Mouse (Mus musculus): ENCODE measurements around the gene Rai1.

Rai1 gene

DNA sequence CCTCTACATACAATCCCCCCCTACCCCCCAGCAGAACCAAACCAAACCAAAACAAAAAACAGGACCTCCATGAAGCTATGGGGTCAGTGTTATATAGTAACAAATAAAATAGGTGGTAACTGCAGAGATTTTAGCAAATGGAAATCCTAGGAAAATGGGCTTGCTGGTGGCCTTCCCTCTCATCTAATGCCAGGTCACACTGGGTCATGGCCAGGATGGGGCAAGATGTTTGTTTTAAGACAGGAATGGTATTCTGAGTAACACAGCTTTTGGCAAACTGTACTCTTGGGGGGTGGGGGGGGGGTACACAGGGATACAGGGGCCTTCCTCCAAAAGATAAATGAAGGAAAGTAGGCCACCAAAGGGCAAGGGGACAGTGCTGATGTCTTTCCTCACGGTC, 57.7 kb downstream of the Rai1 start:
- no peak for DNase-seq (ENCODE audit: low read depth, low spot score)

DNA sequence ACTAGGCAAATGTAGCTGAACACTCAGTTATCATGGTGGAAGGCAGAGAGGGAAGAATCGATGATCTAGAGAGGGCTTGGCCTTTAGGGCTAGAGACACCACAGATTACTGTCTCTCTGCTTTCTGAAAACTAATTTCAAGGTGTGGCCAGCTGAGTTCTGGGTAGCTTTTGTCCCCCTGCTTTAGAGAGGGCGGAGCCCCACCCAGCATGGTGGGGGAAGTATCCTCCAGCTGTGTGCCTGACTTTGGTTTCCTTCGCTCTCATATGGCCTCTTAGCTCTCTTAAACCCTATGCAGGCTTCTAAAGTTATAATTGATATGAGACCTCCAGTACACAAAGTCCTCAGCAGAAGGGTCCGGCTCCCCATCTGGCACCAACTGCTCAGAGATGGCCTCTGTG, 58.5 kb downstream of the Rai1 start:
- no peak for DNase-seq (ENCODE audit: low read depth, low spot score)

DNA sequence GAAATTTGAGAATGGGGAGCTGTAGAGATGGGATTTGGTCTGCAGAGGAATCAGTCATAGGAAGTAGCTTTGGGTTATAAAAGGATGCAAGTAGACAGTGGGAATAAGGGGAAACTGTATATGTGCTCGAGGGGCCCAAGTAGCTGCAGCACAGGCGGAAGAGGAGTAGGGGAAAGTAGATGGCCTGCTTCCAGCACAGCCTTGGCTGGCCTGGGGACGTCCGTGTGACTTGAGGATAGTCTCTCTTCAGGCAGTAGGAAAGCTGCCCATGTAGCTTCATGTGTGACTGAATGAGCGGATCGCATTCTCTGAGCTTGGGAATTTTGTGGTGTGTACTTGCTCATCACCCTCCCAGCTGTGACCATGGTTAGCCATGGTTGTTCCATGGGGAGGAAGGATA, 59.6 kb downstream of the Rai1 start:
- no peak for DNase-seq (ENCODE audit: low read depth, low spot score)

DNA sequence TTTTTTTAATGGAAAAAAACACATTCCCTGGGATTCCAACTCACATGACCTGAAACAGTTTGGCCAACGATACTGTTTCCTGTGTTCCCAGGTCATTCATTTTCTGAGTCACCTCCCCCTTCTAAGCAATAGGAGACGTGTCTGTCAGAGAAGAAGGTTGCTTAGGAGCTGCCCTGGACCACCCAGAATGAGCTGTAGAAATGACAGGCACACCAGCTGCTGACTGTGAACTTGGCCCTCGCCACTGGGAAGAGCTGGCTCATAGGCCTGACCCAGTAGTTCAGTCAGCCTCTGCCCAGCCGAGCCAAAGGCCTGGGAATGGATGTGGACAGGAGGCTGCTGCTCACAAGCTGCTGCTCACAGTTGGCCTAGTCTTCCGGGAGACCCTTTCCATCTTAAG, 60.3 kb downstream of the Rai1 start:
- DNase-seq (ENCODE audit: low read depth, low spot score), result no peak

DNA sequence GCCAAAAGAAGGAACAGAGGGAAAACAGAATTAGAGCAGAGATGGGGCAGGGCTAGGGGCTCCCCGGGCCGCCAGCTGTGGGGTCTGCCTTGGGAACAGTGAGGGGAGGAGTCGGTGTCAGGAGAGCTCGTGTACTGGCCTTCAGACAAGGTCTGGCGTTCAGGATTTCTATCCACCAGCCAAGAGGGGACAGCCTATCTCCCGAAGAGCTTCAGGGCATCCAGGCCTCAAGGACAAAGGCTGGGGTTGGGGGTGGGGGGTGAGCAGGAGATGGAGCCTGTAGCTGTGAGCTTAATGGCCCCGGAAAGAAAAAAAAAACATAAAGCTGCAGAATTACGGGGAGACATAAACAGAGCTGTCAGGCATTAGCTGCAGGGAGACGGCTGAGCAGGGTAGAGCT, 64.0 kb downstream of the Rai1 start:
- DNase-seq (ENCODE audit: low read depth, low spot score), result no peak

DNA sequence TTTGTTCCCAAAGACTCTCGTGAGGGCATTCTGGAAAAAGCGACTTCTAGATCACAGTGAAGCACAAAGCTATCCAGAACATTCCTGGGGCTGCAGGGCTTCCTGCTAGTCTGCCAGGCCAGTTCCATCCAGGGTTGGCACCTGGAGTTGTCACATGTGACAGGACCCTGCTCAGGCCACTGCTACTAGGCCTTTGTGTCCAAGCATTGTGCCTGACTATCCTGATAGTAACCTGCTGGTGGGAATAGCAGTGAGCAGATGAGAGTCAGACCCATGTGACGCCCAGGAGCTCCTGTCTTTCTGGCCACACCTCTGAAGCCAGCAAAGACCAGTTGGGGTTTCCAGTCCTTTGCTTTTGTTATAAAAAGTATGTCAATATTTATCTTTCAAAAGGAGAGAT, 67.3 kb downstream of the Rai1 start:
- DNase-seq (ENCODE audit: low read depth, low spot score), result no peak

DNA sequence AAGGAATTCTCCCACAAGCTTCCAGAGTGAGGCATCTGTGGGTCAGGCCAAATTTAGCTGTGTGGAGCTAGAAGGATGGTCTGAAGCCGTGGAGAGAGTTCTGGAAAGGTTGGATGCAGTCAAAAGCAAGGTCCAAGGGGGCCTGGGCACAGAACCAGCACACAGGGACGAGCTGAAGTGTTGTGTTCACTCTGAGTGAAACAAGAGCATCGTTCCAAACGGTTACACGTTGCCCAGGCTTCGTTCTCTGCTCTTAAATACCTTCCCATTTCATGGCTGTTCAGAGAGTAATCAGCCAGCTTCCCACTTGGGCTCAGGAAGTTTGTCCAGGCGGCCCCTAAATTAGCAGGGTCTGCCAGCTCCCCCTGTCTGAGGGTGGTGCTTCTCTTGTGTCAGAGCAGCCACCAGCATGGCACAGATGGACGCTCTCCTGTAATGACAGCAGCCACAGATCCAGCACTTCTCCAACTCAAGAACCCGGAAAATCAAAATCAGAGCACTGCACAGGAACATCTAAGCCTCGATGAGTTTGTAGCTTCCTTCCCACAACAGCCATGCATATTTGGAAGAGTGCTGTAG, 68.9 kb downstream of the Rai1 start:
- DNase-seq (ENCODE audit: low read depth, low spot score), result no peak

DNA sequence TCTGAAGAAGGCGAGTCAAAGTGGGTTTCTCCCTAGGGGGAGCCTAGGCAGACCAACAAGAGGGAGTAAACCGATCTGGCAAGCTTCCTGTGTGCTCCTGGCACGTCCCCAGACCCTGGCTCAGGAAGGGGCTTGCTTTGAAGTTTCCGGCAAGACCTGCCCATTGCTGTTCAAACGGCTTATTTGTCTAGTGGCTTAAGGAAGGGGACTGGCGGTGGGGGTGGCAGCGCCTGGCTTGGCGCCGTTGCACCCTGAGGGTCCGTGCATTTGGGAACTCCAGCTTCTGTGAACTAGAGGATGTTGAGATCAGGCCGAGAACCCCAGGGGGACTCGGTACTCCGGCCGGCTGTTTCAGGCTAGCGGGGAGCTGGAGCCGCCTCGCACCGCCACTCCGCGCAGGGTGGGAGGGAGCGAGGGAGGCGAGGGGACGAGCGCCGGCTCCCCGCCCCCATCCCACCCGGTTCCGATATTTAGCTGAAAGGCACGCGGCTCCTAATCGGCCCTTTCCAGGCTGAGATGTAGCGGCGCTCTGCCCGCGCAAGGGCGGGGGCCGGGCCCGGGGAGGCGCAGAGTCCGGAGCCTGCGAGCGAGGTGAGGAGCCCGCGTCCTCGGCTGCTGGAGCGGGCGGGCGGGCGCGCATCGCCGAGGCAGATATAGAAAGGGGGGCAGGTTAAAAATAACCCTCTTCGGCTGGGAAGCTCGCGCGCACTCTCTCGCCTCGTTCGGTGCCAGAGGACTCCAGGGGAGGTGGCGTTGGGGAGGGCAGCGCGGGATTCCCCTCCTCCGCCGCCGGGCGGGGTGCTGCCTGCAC, 70.8 kb downstream of the Rai1 start:
- peak; percentile 68 for DNase-seq (ENCODE audit: low read depth, low spot score)

DNA sequence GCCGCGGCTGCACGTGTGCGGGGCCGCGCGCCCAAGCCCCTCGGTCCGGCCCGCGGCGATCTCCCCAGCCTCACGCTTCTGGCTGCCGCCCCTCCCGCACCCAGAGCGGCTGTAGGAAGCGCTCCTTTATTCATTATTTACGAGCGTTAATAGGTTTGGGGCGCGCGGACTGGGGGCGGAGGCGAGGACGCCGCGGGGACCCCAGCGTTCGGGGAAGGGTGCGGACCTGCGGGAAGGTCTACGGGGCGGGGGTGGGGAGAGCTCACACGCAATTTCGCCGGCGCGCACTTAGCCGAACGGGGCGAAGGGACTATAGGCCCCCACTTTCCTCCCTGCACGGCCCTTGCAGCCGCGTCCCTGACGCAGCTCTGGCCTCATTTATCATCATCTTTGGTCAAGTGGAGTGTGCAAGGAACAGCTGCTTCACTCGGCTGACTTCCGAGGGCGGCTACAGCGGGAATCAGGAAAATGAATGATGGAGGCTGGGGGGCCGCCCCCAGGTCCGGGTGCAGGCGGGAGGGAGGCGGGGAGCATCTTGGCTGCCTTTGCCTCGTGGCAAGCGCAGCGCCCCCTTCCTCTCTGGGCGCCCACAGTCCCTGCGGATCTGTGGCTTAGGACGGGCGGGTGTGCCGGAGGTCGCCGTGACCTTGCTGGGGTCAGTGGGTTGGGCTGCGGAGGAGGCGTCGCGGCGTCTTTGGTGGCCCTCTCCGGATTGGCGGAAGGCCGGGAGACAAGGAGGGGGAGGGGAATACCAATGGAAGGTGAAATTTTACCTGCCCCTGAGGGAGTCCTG, 71.6 kb downstream of the Rai1 start:
- DNase-seq (ENCODE audit: low read depth, low spot score), result peak; percentile 81

DNA sequence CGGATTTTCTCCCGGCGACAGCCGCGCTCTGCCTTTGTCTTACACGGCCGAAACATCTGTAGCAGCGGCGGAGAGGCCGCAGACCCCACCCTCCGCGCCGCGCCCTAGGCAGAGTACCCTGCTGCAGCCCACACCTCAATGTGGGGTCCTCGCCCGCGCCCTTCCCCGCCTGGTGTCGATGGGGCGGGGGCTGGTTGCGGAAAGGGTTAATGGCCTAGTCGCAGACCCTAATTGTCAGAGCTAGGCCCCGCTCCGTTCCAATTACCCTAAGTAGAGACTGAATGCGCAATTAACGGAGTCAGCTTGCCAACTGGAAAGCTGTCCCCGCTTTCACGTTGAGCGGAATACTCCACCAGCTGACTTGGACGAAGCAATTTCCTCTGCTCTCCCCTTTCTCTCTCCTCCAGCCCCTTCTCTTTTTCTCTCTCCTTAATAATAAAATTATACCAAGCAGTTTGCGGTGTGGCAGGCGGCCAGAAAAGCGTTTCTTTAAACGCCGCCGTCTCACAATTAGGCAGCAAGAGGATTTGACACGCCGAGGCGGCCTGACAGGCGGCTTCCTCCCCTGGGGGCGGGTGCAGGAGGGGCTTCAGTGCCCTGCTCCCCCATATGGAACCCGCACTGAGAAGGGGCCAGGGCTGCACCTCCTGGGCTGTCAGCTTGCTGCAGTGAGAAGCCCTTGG, 72.3 kb downstream of the Rai1 start:
- no peak for DNase-seq (ENCODE audit: low read depth, low spot score)

DNA sequence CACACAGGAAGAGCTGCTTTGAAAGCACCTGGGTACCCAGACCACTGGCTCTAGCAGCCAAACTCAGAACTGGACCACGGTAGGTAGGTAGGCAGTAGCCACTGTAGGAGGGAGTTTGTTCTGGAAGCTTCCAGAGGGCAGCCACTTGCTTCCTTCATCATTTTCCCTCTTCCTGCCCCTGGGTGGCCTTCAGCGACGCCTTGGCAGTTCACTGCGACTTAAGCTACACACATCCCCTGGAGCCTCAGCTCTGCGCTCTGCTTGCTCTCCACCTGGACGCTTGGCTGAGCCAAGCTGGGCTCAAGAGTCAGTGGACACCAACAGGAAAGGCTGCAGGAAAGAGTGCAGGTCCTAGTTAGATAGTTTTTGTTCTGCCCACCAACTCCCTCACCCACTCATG, 73.2 kb downstream of the Rai1 start:
- DNase-seq (ENCODE audit: low read depth, low spot score), result no peak

DNA sequence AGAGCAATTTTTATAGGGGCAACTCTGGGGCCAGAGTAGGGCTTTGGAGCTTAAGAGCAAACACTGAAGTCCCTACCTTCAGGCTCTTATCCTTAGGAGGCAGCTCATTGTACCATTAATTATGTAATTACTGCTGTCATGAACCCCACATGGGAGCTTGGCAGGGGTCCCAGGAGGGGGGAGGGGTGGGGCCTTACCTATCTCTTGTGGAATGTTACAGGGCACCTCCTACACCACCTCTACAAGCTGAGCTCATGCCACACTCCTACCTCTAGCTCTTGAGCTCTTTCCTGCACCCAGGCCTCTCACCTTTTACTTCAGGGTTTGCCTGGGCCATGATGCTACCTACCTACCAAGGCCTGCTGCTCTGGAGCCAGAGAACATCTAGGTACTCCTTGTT, 73.7 kb downstream of the Rai1 start:
- DNase-seq (ENCODE audit: low read depth, low spot score), result no peak

DNA sequence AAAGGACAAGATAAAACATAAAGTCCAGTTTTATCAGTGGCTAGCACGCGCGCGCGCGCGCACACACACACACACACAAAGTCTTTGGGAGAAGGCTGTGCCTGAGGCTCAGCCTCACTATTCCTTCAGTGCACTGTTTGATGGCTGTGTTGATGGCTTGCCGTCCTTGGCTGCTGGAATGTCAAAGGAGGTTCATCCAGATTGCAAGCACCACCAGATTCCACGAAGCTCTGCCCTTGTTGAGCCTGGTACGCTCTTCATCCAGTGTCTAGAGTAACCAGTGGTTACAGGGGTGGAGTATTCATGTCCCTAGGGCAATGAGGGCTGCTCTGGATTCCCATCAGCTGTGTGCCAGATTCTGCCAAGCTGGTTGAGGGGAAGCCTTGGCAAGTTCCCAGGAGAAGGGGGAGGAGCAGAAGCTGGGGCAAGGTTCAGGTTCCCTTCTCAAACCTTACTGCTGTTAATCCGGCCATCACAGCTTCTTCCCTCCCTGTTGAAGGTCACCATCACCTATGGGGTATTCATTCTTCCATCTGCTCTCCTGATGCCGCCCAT, 77.4 kb downstream of the Rai1 start:
- DNase-seq (ENCODE audit: low read depth, low spot score), result no peak

DNA sequence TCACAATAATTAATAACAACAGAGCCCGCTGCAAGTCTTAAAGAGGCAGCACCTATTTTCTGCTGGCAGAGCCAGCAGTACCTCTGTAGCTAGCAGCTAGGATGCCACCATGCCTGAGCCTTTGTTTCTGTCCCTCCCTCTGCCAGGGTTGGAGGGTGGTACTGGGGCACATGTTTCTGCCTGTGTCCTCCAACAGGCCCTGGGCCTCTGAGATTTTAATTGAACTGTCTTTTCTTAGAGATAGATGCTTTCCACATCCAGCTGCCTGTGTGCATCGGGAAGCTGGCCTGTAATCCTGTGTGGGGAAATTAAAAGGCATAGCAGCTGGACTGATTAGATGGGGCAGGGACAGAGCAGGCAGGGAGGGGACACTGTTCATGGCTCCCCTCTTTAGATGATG, 77.9 kb downstream of the Rai1 start:
- no peak for DNase-seq (ENCODE audit: low read depth, low spot score)

DNA sequence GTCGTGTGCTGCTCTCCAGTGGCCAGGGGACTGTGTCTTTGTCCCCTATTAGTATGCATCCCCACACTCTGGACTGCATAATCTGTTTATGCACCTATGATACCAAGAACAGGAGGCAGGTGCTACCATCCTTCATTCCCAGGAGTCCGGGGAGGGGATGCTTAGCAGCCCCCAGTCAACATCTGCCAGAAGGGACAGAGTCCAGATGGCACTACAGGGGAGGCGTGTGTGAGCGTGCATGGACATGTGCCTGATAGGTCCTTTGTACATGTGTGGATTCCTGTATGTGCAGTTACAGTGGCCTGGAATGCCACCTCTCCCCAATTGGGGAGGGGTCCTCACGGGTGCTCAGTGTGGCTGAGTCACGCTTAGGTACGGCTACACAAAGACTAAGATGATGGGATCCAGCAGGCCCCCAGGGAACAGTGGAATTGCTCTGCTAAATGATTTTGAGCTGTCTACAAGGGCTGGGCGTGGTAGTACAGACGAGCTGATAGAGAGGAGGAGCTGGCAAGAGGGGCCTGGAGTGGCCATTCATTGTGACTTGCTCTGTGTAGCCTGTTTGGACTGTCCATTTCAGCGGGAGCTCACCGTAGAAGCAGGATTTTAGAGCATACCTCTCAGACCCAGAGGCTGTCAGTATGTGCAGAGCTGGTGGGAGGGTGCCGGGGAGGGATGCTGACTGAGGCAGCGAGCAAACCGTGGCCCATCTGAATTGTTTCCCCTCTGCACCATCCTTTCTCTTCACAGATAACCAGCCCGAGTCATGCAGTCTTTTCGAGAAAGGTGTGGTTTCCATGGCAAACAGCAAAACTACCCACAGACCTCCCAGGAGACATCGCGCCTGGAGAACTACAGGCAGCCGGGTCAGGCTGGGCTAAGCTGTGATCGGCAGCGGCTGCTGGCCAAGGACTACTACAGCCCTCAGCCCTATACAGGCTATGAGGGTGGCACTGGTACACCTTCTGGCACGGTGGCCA, 79.8 kb downstream of the Rai1 start:
- no peak for DNase-seq (ENCODE audit: low read depth, low spot score)

DNA sequence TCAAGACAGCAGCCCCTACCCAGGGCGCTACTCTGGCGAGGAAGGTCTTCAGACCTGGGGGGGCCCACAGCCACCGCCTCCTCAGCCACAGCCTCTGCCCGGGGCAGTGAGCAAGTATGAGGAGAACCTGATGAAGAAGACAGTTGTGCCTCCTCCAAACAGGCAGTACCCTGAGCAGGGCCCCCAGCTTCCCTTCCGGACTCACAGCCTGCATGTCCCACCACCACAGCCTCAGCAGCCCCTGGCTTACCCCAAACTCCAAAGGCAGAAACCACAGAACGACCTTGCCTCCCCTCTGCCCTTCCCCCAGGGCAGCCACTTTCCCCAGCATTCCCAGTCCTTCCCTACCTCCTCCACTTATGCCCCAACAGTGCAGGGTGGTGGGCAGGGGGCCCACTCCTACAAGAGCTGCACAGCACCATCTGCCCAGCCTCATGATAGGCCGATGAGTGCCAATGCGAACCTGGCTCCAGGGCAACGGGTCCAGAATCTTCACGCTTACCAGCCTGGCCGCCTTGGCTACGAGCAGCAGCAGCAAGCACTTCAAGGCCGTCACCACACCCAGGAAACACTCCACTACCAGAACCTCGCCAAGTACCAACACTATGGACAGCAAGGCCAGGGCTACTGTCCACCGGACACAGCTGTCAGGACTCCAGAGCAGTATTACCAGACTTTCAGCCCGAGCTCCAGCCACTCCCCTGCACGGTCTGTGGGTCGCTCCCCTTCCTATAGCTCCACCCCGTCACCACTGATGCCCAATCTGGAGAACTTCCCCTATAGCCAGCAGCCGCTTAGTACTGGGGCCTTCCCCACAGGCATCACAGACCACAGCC, 80.8 kb downstream of the Rai1 start:
- no peak for DNase-seq (ENCODE audit: low read depth, low spot score)

DNA sequence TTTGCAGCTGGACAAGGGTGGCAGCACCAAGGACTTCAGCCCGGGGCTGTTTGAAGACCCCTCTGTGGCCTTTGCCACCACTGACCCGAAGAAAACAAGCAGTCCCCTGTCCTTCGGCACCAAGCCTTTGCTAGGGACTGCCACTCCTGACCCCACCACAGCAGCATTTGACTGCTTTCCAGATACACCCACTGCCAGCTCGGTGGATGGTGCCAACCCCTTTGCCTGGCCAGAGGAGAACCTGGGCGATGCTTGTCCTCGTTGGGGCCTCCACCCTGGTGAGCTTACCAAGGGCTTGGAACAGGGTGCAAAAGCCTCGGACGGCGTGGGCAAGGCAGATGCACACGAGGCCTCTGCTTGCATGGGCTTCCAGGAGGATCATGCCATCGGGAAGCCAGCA, 82.3 kb downstream of the Rai1 start:
- DNase-seq (ENCODE audit: low read depth, low spot score), result no peak

DNA sequence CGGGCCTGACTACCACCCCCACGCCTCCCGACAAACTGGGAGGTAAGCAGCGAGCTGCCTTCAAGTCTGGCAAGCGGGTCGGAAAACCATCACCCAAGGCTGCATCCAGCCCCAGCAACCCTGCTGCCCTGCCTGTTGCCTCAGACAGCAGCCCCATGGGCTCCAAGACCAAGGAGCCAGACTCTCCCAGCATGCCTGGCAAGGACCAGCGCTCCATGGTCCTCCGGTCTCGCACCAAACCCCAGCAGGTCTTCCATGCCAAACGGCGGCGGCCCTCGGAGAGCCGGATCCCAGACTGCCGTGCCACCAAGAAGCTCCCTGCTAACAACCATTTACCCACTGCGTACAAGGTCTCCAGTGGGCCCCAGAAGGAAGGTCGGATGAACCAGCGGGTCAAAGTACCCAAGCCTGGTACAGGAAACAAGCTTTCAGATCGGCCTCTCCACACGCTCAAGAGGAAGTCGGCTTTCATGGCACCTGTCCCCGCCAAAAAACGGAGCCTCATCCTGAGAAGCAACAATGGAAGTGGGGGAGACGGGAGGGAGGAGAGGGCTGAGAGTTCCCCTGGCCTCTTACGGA, 83.6 kb downstream of the Rai1 start:
- no peak for DNase-seq (ENCODE audit: low read depth, low spot score)

DNA sequence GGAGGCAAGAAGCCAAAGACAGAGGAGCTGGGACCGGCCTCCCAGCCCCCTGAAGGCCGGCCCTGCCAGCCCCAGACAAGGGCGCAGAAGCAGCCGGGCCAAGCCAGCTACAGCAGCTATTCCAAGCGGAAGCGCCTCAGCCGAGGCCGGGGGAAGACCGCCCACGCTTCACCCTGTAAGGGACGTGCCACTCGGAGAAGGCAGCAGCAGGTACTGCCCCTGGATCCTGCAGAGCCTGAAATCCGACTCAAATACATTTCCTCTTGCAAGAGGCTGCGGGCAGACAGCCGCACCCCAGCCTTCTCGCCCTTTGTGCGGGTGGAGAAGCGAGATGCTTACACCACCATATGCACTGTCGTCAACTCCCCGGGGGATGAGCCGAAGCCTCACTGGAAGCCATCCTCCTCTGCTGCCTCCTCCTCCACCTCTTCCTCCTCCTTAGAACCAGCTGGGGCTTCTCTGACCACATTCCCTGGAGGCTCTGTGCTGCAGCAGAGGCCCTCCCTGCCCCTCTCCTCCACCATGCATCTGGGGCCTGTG, 84.8 kb downstream of the Rai1 start:
- no peak for DNase-seq (ENCODE audit: low read depth, low spot score)
